Mouse (Mus musculus) bone marrow, adult 2 months (tissue): ENCODE measurements around the gene Eif2b1.

Experiments used
- CTCF ChIP-seq: fragments of 200-500 bp; IDR thresholded peaks from 2 replicates; pipeline ENCODE4 v1.5.1; 2011; ENCODE audit warnings: low read length, control low read depth; ENCODE audit not compliant: control insufficient read depth, insufficient read depth
- POLR2A ChIP-seq: fragments of 200-500 bp; IDR thresholded peaks from 2 replicates; pipeline ENCODE4 v1.6.1; 2011; ENCODE audit warnings: low read depth, mild to moderate bottlenecking, control low read depth, low read length, borderline replicate concordance; ENCODE audit not compliant: control insufficient read depth

DNA sequence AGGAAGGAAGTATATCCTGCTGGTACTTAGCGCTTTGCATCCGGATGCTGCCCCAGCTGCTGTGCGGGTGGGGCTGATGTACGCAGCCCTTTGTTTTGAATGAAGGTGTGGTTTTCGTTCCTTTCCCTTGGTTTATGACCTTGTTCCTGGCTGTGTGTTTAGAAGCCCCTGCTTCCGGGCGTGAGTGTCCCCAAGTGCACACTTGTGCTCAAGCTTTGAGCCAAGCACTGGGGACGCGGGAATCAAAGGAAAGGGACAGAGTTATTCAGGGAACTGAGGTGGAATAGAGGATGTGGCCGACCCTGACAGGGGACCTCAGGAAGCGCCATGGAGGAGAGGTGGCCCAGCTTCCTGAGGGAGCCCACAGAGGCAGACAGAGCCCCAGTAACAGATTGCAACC, 35.8 kb upstream of the Eif2b1 start:
- TF ChIP-seq POLR2A (no peak), CTCF (no peak)
